Mouse (Mus musculus): ENCODE data around the gene Trim9. TPM values are rescaled to one million over a fixed set of nuclear protein-coding genes. Genes with fewer than 3 reads are reported as not detected.
A peak's percentile ranks its signal among the peaks of the same experiment; 100 is the strongest.

Trim9 gene
- polyA plus RNA-seq, 1 experiment from 2014 or later, result 21.7 TPM

- 90% methylated on average over 2 of the region's 2 CpGs for WGBS
- H3K4me3 ChIP-seq, result no peak overlapping the region
- no peak for ATAC-seq
- H3K36me3 ChIP-seq (ENCODE audit: poor library complexity, severe bottlenecking), result 0 out of 2 replicates have a peak, but pooled peaks cover 10% of the 10 kb centered on the region
- peaks cover 20% of the 10 kb centered on the region for H3K4me1 ChIP-seq
- no peaks in the 10 kb centered on the region for H3K9me3 ChIP-seq (replicated peaks)
- H3K9ac ChIP-seq, result no peak overlapping the region
- H3K4me2 ChIP-seq, result no peak overlapping the region
- no peak overlapping the region for H3K27ac ChIP-seq
- no peaks in the 10 kb centered on the region for H3K27me3 ChIP-seq
Observed at GRCm38 (mm10) chr12:70280930-70281329, 66.5 kb downstream of the Trim9 start.

- no peak overlapping the region for H3K4me2 ChIP-seq
- H3K9ac ChIP-seq, result no peak overlapping the region
- H3K27me3 ChIP-seq, result no peaks in the 10 kb centered on the region
- 93% methylated on average over 10 of the region's 10 CpGs for WGBS
- 0 out of 2 replicates have a peak, but pooled peaks cover 10% of the 10 kb centered on the region for H3K36me3 ChIP-seq (ENCODE audit: poor library complexity, severe bottlenecking)
- H3K9me3 ChIP-seq (replicated peaks), result no peaks in the 10 kb centered on the region
- H3K27ac ChIP-seq, result no peak overlapping the region
- no peak overlapping the region for H3K4me3 ChIP-seq
- ATAC-seq, result no peak
- H3K4me1 ChIP-seq, result peaks cover 16% of the 10 kb centered on the region
Observed at GRCm38 (mm10) chr12:70280381-70280780, 67.0 kb downstream of the Trim9 start.

GRCm38 (mm10) chr12:70277071-70277939 is 70.1 kb downstream of the Trim9 start:
- no peaks in the 10 kb centered on the region for H3K27me3 ChIP-seq
- 62% methylated on average over 12 of the region's 12 CpGs for WGBS
- 0 out of 2 replicates have a peak, but pooled peaks cover 7% of the 10 kb centered on the region for H3K36me3 ChIP-seq (ENCODE audit: poor library complexity, severe bottlenecking)
- no peak overlapping the region for H3K9ac ChIP-seq
- peak overlapping the region; percentile 49; the same call in 1 of the 2 replicates for H3K27ac ChIP-seq
- no peak overlapping the region for H3K4me2 ChIP-seq
- peaks cover 13% of the 10 kb centered on the region for H3K4me1 ChIP-seq
- H3K4me3 ChIP-seq, result no peak overlapping the region
- H3K9me3 ChIP-seq (replicated peaks), result no peaks in the 10 kb centered on the region
- peak; percentile 92 for ATAC-seq

- H3K27ac ChIP-seq, result no peak overlapping the region
- no peaks in the 10 kb centered on the region for H3K27me3 ChIP-seq
- no peaks in the 10 kb centered on the region for H3K9me3 ChIP-seq (replicated peaks)
- H3K4me3 ChIP-seq, result no peak overlapping the region
- H3K9ac ChIP-seq, result no peak overlapping the region
- no peak for ATAC-seq
- H3K4me2 ChIP-seq, result no peak overlapping the region
- H3K4me1 ChIP-seq, result no peaks in the 10 kb centered on the region
- WGBS, result 70% methylated on average over 6 of the region's 6 CpGs
- H3K36me3 ChIP-seq (ENCODE audit: poor library complexity, severe bottlenecking), result peaks cover 10% of the 10 kb centered on the region
Observed at GRCm38 (mm10) chr12:70269724-70270123, 77.7 kb downstream of the Trim9 start.

- peaks cover 10% of the 10 kb centered on the region for H3K36me3 ChIP-seq (ENCODE audit: poor library complexity, severe bottlenecking)
- no peaks in the 10 kb centered on the region for H3K9me3 ChIP-seq (replicated peaks)
- WGBS, result 89% methylated on average over 9 of the region's 9 CpGs
- ATAC-seq, result no peak
- H3K9ac ChIP-seq, result no peak overlapping the region
- H3K4me1 ChIP-seq, result no peaks in the 10 kb centered on the region
- H3K4me3 ChIP-seq, result no peak overlapping the region
- no peak overlapping the region for H3K4me2 ChIP-seq
- H3K27ac ChIP-seq, result no peak overlapping the region
- H3K27me3 ChIP-seq, result no peaks in the 10 kb centered on the region
Observed at GRCm38 (mm10) chr12:70267314-70267713, 80.1 kb downstream of the Trim9 start.

GRCm38 (mm10) chr12:70266494-70266931 is 80.9 kb downstream of the Trim9 start:
- Histone ChIP-seq H3K4me1 (no peaks in the 10 kb centered on the region), H3K4me2 (no peak overlapping the region), H3K9ac (no peak overlapping the region), H3K27me3 (no peaks in the 10 kb centered on the region), H3K36me3 (ENCODE audit: poor library complexity, severe bottlenecking) (peaks cover 10% of the 10 kb centered on the region), H3K27ac (no peak overlapping the region), H3K4me3 (no peak overlapping the region), H3K9me3 (replicated peaks) (no peaks in the 10 kb centered on the region)
- 61% methylated on average over 8 of the region's 8 CpGs for WGBS
- ATAC-seq, result no peak

GRCm38 (mm10) chr12:70263721-70264120 is 83.7 kb downstream of the Trim9 start:
- H3K4me1 ChIP-seq, result no peaks in the 10 kb centered on the region
- no peak for ATAC-seq
- H3K4me2 ChIP-seq, result no peak overlapping the region
- H3K4me3 ChIP-seq, result no peak overlapping the region
- no peaks in the 10 kb centered on the region for H3K27me3 ChIP-seq
- H3K9me3 ChIP-seq (replicated peaks), result no peaks in the 10 kb centered on the region
- no peak overlapping the region for H3K9ac ChIP-seq
- H3K36me3 ChIP-seq (ENCODE audit: poor library complexity, severe bottlenecking), result peaks cover 10% of the 10 kb centered on the region
- H3K27ac ChIP-seq, result no peak overlapping the region
- 37% methylated on average over 7 of the region's 7 CpGs for WGBS

GRCm38 (mm10) chr12:70262271-70262953 is 85.0 kb downstream of the Trim9 start:
- Histone ChIP-seq H3K27me3 (no peaks in the 10 kb centered on the region), H3K9ac (no peak overlapping the region), H3K4me2 (no peak overlapping the region), H3K36me3 (ENCODE audit: poor library complexity, severe bottlenecking) (peaks cover 2% of the 10 kb centered on the region; the same call in 1 of the 2 replicates), H3K9me3 (replicated peaks) (no peaks in the 10 kb centered on the region), H3K4me1 (no peaks in the 10 kb centered on the region), H3K27ac (no peak overlapping the region), H3K4me3 (no peak overlapping the region)
- no peak for ATAC-seq
- 93% methylated on average over 17 of the region's 17 CpGs for WGBS

GRCm38 (mm10) chr12:70251210-70251884 is 96.1 kb downstream of the Trim9 start:
- no peaks in the 10 kb centered on the region for H3K9me3 ChIP-seq (replicated peaks)
- no peak overlapping the region for H3K9ac ChIP-seq

GRCm38 (mm10) chr12:70249616-70250157 is 97.7 kb downstream of the Trim9 start:
- no peaks in the 10 kb centered on the region for H3K27me3 ChIP-seq
- H3K36me3 ChIP-seq (ENCODE audit: poor library complexity, severe bottlenecking), result no peaks in the 10 kb centered on the region
- H3K9me3 ChIP-seq (replicated peaks), result no peaks in the 10 kb centered on the region
- WGBS, result 80% methylated on average over 10 of the region's 10 CpGs
- no peak overlapping the region for H3K4me2 ChIP-seq
- H3K4me3 ChIP-seq, result no peak overlapping the region
- H3K4me1 ChIP-seq, result peaks cover 21% of the 10 kb centered on the region
- no peak overlapping the region for H3K9ac ChIP-seq
- no peak; the same call in 1 of the 2 replicates for ATAC-seq
- H3K27ac ChIP-seq, result peak overlapping the region; percentile 10; the same call in 1 of the 2 replicates

More at GRCm38 (mm10) chr12:70251210-70251884, 96.1 kb downstream of the Trim9 start:
- Histone ChIP-seq H3K27ac (no peak overlapping the region), H3K36me3 (ENCODE audit: poor library complexity, severe bottlenecking) (no peaks in the 10 kb centered on the region), H3K4me3 (no peak overlapping the region), H3K27me3 (no peaks in the 10 kb centered on the region), H3K4me1 (peaks cover 21% of the 10 kb centered on the region), H3K4me2 (no peak overlapping the region)
- ATAC-seq, result no peak
- WGBS, result 88% methylated on average over 15 of the region's 15 CpGs

GRCm38 (mm10) chr12:70247683-70248474 is 99.5 kb downstream of the Trim9 start:
- Histone ChIP-seq H3K36me3 (ENCODE audit: poor library complexity, severe bottlenecking) (no peaks in the 10 kb centered on the region), H3K27ac (peak overlapping the region; percentile 63), H3K4me1 (peaks cover 21% of the 10 kb centered on the region), H3K9me3 (replicated peaks) (no peaks in the 10 kb centered on the region), H3K4me2 (no peak overlapping the region), H3K4me3 (no peak overlapping the region), H3K27me3 (no peaks in the 10 kb centered on the region), H3K9ac (0 out of 2 replicates have a peak overlapping the region, but pooled peaks have one; percentile 7)
- 32% methylated on average over 15 of the region's 15 CpGs for WGBS
- peak; percentile 61; the same call in 1 of the 2 replicates for ATAC-seq

Measured in forebrain, embryonic 13.5 days (tissue).